Mouse (Mus musculus) olfactory bulb, adult 2 months (tissue): ENCODE data around the gene Slc41a2. TPM values are rescaled to one million over a fixed set of nuclear protein-coding genes. Genes with fewer than 3 reads are reported as not detected.

Experiments used
- H3K27ac ChIP-seq: fragments of 200-500 bp; 2 replicates; pipeline ENCODE4 v1.5.1; 2012; ENCODE audit warnings: low read depth, low read length; ENCODE audit not compliant: insufficient read depth
- H3K4me1 ChIP-seq: fragments of 200-500 bp; 2 replicates; pipeline ENCODE4 v1.6.1; 2012; ENCODE audit warnings: low read length; ENCODE audit not compliant: control insufficient read depth, insufficient read depth
- H3K4me3 ChIP-seq: fragments of 200-500 bp; 2 replicates; pipeline ENCODE4 v1.5.1; 2012; ENCODE audit warnings: mild to moderate bottlenecking, low read depth, low read length, moderate library complexity; ENCODE audit not compliant: insufficient read depth
- CTCF ChIP-seq: fragments of 200-500 bp; IDR thresholded peaks from 2 replicates; pipeline ENCODE4 v1.5.1; 2012; ENCODE audit warnings: low read depth, mild to moderate bottlenecking, low read length, moderate library complexity; ENCODE audit not compliant: insufficient read depth
- POLR2A ChIP-seq: fragments of 200-500 bp; IDR thresholded peaks from 2 replicates; pipeline ENCODE4 v1.6.1; 2012; ENCODE audit warnings: mild to moderate bottlenecking, low read depth, low read length, moderate library complexity; ENCODE audit not compliant: insufficient read depth
- WGBS: fragments of 180-500 bp; shearing (Covaris S2); methylation state at CpG from one replicate; pipeline ENCODE4 v1.1.7; 2018; 5-methylcytosine and 5-hydroxymethylcytosine counted together
- polyA plus RNA-seq: library from polyadenylated mRNA; stranded (reverse); fragments of >200 nt; gene quantifications from 2 replicates; pipeline ENCODE4 v1.2.4, GENCODE M21; 2012; ENCODE audit warnings: low replicate concordance; ENCODE audit not compliant: missing spikeins, insufficient read depth, insufficient read length

The Slc41a2 gene
- not detected in 2 replicates for polyA plus RNA-seq

- Histone ChIP-seq H3K27ac (peak within 1 kb of the TSS; percentile 32; the same call in 1 of the 2 replicates), H3K4me3 (peak within 1 kb of the TSS; percentile 77), H3K4me1 (no peaks in the 10 kb centered on the region)
- under 1% methylated on average over 102 of the region's 102 CpGs for WGBS
- TF ChIP-seq POLR2A (peak; percentile 40), CTCF (no peak)
Measured at GRCm38 (mm10) chr10:83337159-83337951, at the start of gene Slc41a2. Gene Slc41a2, minus strand, starts transcription at chr10:83337882.

DNA sequence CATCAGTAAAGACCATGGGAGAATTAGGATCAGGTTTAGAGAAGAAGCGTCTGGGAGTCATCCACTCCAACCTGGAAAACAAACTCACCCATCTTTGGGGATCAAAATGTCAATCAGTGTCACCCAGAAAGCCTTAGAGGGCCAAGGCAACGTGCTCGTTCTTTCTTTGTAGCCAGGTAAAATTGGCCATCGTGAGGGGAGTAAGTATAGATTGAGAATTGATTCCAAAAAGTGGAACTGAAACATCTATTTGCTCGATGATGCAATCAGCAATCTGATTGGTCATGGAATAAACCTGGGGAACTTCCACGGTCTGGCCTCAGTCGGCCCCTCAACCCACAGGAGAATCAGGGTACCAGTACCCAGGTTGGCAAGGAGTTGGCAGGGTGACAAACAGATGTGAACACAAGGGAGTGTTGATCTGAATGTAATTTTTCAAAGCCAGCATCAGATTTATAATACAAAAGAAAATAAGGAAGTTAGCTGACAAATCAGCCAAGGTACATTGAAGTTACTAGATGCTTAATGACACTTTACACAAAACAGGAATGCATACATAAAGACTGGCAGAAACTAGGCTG, 47.7 kb upstream of the Slc41a2 start:
- WGBS = 98% methylated on average over 7 of the region's 7 CpGs
- Histone ChIP-seq H3K27ac (no peak overlapping the region), H3K4me1 (no peaks in the 10 kb centered on the region), H3K4me3 (no peak overlapping the region)
- TF ChIP-seq POLR2A = no peak
- no peak for TF ChIP-seq CTCF

DNA sequence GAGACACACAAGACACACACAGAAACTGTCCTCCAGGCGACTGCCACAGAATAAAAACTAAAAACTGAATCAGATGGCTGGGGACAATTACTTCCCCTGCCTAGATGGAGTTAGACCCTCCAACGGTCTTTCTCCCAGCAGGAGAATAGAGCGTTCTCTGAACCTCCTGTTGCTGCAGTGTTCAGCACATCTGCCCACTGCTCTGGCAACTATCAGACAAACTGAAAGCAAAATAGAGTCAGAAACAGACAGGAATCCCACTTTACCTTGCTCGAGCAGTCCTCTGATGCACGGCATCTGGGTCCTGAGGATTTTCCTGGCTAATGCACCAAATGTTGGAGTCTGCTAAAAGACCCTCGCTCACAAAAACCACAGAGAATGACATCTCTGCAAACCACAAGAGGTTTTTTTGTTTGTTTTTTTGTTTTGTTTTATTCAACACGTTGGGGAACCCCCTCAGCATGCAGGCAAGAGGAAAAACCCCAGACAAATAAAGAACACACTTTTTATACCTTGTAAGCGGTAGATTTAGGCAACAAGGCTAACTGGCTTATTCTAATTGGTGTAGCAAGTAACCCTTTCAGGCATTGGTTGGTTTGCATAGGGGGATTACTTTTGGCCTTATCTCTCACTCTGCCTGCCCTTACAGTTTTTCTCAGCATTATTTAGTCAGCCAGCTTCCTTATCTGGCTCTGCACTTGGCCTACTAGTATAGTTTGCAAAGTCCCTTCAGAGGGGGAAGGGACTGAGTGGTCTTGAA, 47.0 kb upstream of the Slc41a2 start:
- Histone ChIP-seq H3K4me3 (no peak overlapping the region), H3K4me1 (no peaks in the 10 kb centered on the region), H3K27ac (no peak overlapping the region)
- TF ChIP-seq POLR2A (no peak), CTCF (no peak)
- WGBS = 86% methylated on average over 8 of the region's 8 CpGs

DNA sequence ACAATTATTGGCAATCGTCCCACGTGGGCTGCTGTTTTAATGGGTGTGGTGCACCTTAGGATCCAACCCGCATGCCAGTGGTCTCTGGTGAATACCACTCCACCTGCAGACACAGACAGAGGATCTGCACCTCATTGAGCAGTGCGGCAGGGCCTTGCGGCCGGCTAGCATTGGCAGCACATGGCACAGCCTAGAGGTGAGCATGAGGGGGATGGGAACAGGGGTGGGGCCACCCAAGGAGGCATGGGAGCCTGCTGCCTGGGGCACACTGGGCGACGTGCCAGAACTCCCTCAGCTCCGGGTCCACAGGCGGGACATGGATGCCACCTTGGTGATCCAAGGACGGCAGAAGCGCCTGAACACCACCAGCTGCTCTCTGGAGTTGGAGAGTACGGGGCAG, 46.2 kb upstream of the Slc41a2 start:
- no peaks in the 10 kb centered on the region for H3K4me1 ChIP-seq
- TF ChIP-seq CTCF (no peak), POLR2A (no peak)
- WGBS = 90% methylated on average over 13 of the region's 13 CpGs
- no peak overlapping the region for H3K27ac ChIP-seq
- H3K4me3 ChIP-seq = no peak overlapping the region

DNA sequence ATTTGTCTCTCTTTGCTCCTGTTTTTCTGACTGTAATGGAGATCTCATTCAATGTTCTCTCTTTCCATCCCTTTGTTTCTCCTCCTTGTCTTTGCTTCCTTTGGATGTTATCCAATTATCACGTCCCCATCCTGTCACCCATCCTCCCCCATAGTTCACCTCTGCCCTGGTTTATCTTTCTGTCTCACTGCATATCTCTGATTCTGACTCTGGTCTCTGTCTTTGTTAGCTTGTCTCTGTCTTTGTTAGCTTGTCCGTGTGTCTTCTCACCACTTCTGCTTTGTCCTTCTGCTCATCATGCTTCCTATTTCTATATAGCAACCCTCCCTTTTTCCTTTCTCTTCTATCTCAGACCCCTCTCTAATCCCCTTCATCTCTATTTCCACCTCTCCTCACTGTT, 45.3 kb upstream of the Slc41a2 start:
- Histone ChIP-seq H3K4me3 (no peak overlapping the region), H3K27ac (no peak overlapping the region), H3K4me1 (no peaks in the 10 kb centered on the region)
- TF ChIP-seq CTCF (no peak), POLR2A (no peak)
- 64% methylated on average over 2 of the region's 2 CpGs for WGBS

- Histone ChIP-seq H3K27ac (no peak overlapping the region), H3K4me1 (no peaks in the 10 kb centered on the region), H3K4me3 (no peak overlapping the region)
- no peak for TF ChIP-seq CTCF
- no peak for TF ChIP-seq POLR2A
- 73% methylated on average over 4 of the region's 4 CpGs for WGBS
Measured at GRCm38 (mm10) chr10:83382528-83382927, 44.8 kb upstream of the Slc41a2 start.

DNA sequence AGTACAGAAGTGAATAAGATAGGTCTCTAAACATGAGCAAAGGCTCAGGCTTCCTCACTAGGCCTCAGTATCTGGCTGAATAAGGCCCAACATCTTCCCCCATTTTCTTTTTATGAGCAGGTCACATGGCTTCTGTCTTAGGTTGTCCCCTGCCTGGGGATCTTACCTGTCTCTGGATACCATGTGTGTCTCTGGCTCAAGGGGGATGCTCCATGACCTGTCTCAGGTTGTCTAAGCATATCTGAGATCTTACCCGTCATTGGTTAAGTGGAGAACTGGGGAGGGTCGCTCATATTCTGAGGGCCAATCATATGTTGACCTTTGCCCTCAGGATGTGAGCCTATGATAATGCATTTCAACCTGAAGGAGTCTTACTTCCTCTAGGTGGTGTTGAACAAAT, 42.8 kb upstream of the Slc41a2 start:
- WGBS = 94% methylated on average over 2 of the region's 2 CpGs
- no peak overlapping the region for H3K4me3 ChIP-seq
- no peak for TF ChIP-seq POLR2A
- TF ChIP-seq CTCF = no peak

DNA sequence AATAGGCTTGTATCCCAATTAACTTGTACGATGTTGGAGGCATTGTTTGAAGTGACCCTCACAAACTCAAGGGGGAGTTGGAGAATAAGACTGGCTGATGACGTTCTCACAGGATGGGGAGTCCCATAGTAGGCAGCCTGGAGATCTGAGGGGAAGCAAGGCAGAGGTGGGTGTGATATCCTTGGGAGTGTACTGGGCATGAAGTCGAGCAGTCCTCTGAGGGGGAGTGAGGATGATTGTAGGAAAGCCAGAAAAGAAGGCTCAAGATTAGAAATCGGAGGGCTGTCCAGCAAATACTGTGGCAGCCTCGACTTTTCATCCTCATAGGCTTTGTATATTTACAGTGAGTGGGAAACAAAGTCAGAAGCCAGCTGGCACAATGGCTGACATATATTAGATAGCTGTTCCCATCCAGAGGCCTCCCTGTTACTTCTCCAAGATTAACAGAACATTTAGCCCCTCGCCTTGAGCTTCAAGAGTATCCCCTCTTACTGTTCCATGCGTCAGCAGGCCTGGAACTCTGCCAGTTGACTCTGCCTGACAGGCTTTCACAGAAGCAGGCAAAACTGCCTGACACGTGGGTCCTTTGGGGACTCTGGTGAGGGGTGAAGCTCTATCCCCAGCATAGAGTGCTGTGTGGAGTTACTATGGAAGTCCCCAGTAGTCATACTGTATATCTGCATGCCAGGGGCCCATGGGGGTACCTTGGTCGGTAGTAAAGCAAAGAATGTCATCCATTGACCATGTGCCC, 40.6 kb upstream of the Slc41a2 start:
- 72% methylated on average over 9 of the region's 9 CpGs for WGBS
- TF ChIP-seq CTCF (no peak), POLR2A (no peak)
- Histone ChIP-seq H3K27ac (no peak overlapping the region), H3K4me3 (no peak overlapping the region), H3K4me1 (no peaks in the 10 kb centered on the region)

More for the DNA sequence above, 42.8 kb upstream of the Slc41a2 start:
- Histone ChIP-seq H3K4me1 (no peaks in the 10 kb centered on the region), H3K27ac (no peak overlapping the region)
